Mouse (Mus musculus) ovary, adult 10 weeks (tissue): ENCODE data around the gene D1Pas1. TPM values are rescaled to one million over a fixed set of nuclear protein-coding genes. Genes with fewer than 3 reads are reported as not detected.

Experiments
- polyA plus RNA-seq: library from polyadenylated mRNA; stranded (reverse); fragments of 350-450 nt; fragmentation: Illumina TruSeq; extraction: RNeasy Lipid Tissue Mini Kit (QIAGEN cat#74804); gene quantifications from one replicate; pipeline ENCODE4 v1.2.3, GENCODE M21; 2014

Gene D1Pas1
- polyA plus RNA-seq = not detected

GRCm38 (mm10) chr1:186967201-186967812, at the start of gene D1Pas1:
TSS of gene D1Pas1 (plus strand) at chr1:186967416.

Other genes starting within 250 kb of the D1Pas1 start
- 20.9 TPM for gene Rrp15, start 218.1 kb upstream of the D1Pas1 start, polyA plus RNA-seq
- 1.8 TPM for gene Spata17, start 248.0 kb downstream of the D1Pas1 start, polyA plus RNA-seq
- gene Gpatch2, start 248.1 kb downstream of the D1Pas1 start, polyA plus RNA-seq = 16.2 TPM